Mouse (Mus musculus) hindbrain, embryonic 13.5 days (tissue): ENCODE measurements around the gene Abhd17c. TPM values are rescaled to one million over a fixed set of nuclear protein-coding genes. Genes with fewer than 3 reads are reported as not detected.

ENCODE experiments used
- ATAC-seq: fragments of 200-750 bp; cut with Nextera tagmentation; 2 replicates; pipeline ENCODE4 v1.8.0; 2017; ENCODE audit warnings: moderate TSS enrichment; ENCODE audit not compliant: low FRiP score
- H3K27ac ChIP-seq: fragments of 300-500 bp; sonication (generic); 2 replicates; pipeline ENCODE4 v1.5.1; 2015; ENCODE audit warnings: inconsistent platforms, mild to moderate bottlenecking, moderate library complexity
- H3K27me3 ChIP-seq: fragments of 300-500 bp; sonication (generic); 2 replicates; pipeline ENCODE4 v1.6.1; 2015; ENCODE audit warnings: mild to moderate bottlenecking, inconsistent platforms
- H3K36me3 ChIP-seq: fragments of 300-500 bp; sonication (generic); 2 replicates; pipeline ENCODE4 v1.6.1; 2015; ENCODE audit warnings: mild to moderate bottlenecking, inconsistent platforms
- H3K4me1 ChIP-seq: fragments of 300-500 bp; sonication (generic); replicated peaks from 2 replicates; pipeline ENCODE4 v1.6.1; 2015; ENCODE audit warnings: inconsistent platforms
- H3K4me2 ChIP-seq: fragments of 300-500 bp; sonication (generic); 2 replicates; pipeline ENCODE4 v1.6.1; 2015; ENCODE audit warnings: inconsistent platforms, mild to moderate bottlenecking, moderate library complexity
- H3K4me3 ChIP-seq: fragments of 300-500 bp; sonication (generic); 2 replicates; pipeline ENCODE4 v1.5.1; 2015; ENCODE audit warnings: mild to moderate bottlenecking, inconsistent platforms
- H3K9ac ChIP-seq: fragments of 300-500 bp; sonication (generic); 2 replicates; pipeline ENCODE4 v1.6.1; 2015; ENCODE audit warnings: mild to moderate bottlenecking, inconsistent platforms
- H3K9me3 ChIP-seq: fragments of 300-500 bp; sonication (generic); 2 replicates; pipeline ENCODE4 v1.6.1; 2016; ENCODE audit warnings: inconsistent platforms
- WGBS: fragments of 180-500 bp; shearing (Covaris S2); methylation state at CpG from one replicate; pipeline ENCODE4 v1.1.7; 2015; 5-methylcytosine and 5-hydroxymethylcytosine counted together
- polyA plus RNA-seq: library from polyadenylated mRNA; unstranded; fragments of >200 nt; fragmentation: Nextera tagmentation; extraction: Ambion mirVana; gene quantifications from 2 replicates; pipeline ENCODE4 v1.2.1, GENCODE M21; 2015

Gene Abhd17c
- polyA plus RNA-seq, 1 experiment from 2014 or later, result 25.0 TPM

GRCm38 (mm10) chr7:84168355-84168754 lies 16.7 kb upstream of the Abhd17c start:
- no peak overlapping the region for H3K4me2 ChIP-seq
- no peak for ATAC-seq
- H3K9ac ChIP-seq, result no peak overlapping the region
- 92% methylated on average over 2 of the region's 2 CpGs for WGBS
- no peaks in the 10 kb centered on the region for H3K9me3 ChIP-seq
- H3K36me3 ChIP-seq, result no peaks in the 10 kb centered on the region
- H3K27me3 ChIP-seq, result no peaks in the 10 kb centered on the region
- H3K4me3 ChIP-seq, result no peak overlapping the region
- no peak overlapping the region for H3K27ac ChIP-seq
- H3K4me1 ChIP-seq, result no peaks in the 10 kb centered on the region

- Histone ChIP-seq H3K4me3 (no peak overlapping the region), H3K27me3 (no peaks in the 10 kb centered on the region), H3K4me1 (no peaks in the 10 kb centered on the region), H3K9me3 (no peaks in the 10 kb centered on the region), H3K27ac (no peak overlapping the region), H3K36me3 (no peaks in the 10 kb centered on the region), H3K4me2 (no peak overlapping the region), H3K9ac (no peak overlapping the region)
- WGBS, result 92% methylated on average over 4 of the region's 4 CpGs
- no peak for ATAC-seq
These were observed 15.2 kb upstream of the Abhd17c start for GRCm38 (mm10) chr7:84166721-84167419.

- H3K9ac ChIP-seq, result no peak overlapping the region
- H3K9me3 ChIP-seq, result no peaks in the 10 kb centered on the region
- H3K36me3 ChIP-seq, result no peaks in the 10 kb centered on the region
- H3K4me3 ChIP-seq, result no peak overlapping the region
- no peaks in the 10 kb centered on the region for H3K27me3 ChIP-seq
- no peak for ATAC-seq
- no peaks in the 10 kb centered on the region for H3K4me1 ChIP-seq
- 88% methylated on average over 1 of the region's 1 CpGs for WGBS
- no peak overlapping the region for H3K27ac ChIP-seq
- no peak overlapping the region for H3K4me2 ChIP-seq
These were observed 14.3 kb upstream of the Abhd17c start for GRCm38 (mm10) chr7:84166007-84166406.

GRCm38 (mm10) chr7:84165288-84165687 lies 13.6 kb upstream of the Abhd17c start:
- Histone ChIP-seq H3K4me2 (no peak overlapping the region), H3K27me3 (no peaks in the 10 kb centered on the region), H3K36me3 (no peaks in the 10 kb centered on the region), H3K9me3 (no peaks in the 10 kb centered on the region), H3K4me3 (no peak overlapping the region), H3K4me1 (no peaks in the 10 kb centered on the region), H3K27ac (no peak overlapping the region), H3K9ac (no peak overlapping the region)
- no peak for ATAC-seq
- 64% methylated on average over 3 of the region's 3 CpGs for WGBS

- ATAC-seq, result no peak
- H3K4me3 ChIP-seq, result no peak overlapping the region
- 88% methylated on average over 4 of the region's 4 CpGs for WGBS
- no peaks in the 10 kb centered on the region for H3K9me3 ChIP-seq
- H3K27ac ChIP-seq, result no peak overlapping the region
- H3K4me1 ChIP-seq, result no peaks in the 10 kb centered on the region
- no peaks in the 10 kb centered on the region for H3K27me3 ChIP-seq
- no peaks in the 10 kb centered on the region for H3K36me3 ChIP-seq
- no peak overlapping the region for H3K9ac ChIP-seq
- no peak overlapping the region for H3K4me2 ChIP-seq
These were observed 13.2 kb upstream of the Abhd17c start for GRCm38 (mm10) chr7:84164880-84165279.

- Histone ChIP-seq H3K9me3 (no peaks in the 10 kb centered on the region), H3K27ac (no peak overlapping the region), H3K9ac (no peak overlapping the region), H3K4me2 (no peak overlapping the region), H3K4me1 (no peaks in the 10 kb centered on the region), H3K27me3 (no peaks in the 10 kb centered on the region), H3K4me3 (no peak overlapping the region), H3K36me3 (no peaks in the 10 kb centered on the region)
- ATAC-seq, result no peak
- WGBS, result 87% methylated on average over 2 of the region's 2 CpGs
These were observed 12.7 kb upstream of the Abhd17c start for GRCm38 (mm10) chr7:84164419-84164818.

- Histone ChIP-seq H3K36me3 (no peaks in the 10 kb centered on the region), H3K9ac (no peak overlapping the region), H3K27ac (no peak overlapping the region), H3K4me1 (no peaks in the 10 kb centered on the region), H3K4me2 (no peak overlapping the region), H3K27me3 (no peaks in the 10 kb centered on the region), H3K9me3 (no peaks in the 10 kb centered on the region), H3K4me3 (no peak overlapping the region)
- no peak for ATAC-seq
- WGBS, result 78% methylated on average over 4 of the region's 4 CpGs
These were observed 11.9 kb upstream of the Abhd17c start for GRCm38 (mm10) chr7:84163585-84163984.

GRCm38 (mm10) chr7:84159414-84159813 lies 7.7 kb upstream of the Abhd17c start:
- no peak overlapping the region for H3K4me3 ChIP-seq
- no peak overlapping the region for H3K9ac ChIP-seq
- no peaks in the 10 kb centered on the region for H3K36me3 ChIP-seq
- no peak overlapping the region for H3K27ac ChIP-seq
- no peaks in the 10 kb centered on the region for H3K27me3 ChIP-seq
- H3K4me1 ChIP-seq, result no peaks in the 10 kb centered on the region
- H3K4me2 ChIP-seq, result no peak overlapping the region
- ATAC-seq, result no peak
- no peaks in the 10 kb centered on the region for H3K9me3 ChIP-seq
- WGBS, result 97% methylated on average over 2 of the region's 2 CpGs

- H3K9ac ChIP-seq, result no peak overlapping the region
- H3K4me2 ChIP-seq, result no peak overlapping the region
- 93% methylated on average over 4 of the region's 4 CpGs for WGBS
- ATAC-seq, result no peak
- no peak overlapping the region for H3K4me3 ChIP-seq
- no peaks in the 10 kb centered on the region for H3K27me3 ChIP-seq
- H3K36me3 ChIP-seq, result no peaks in the 10 kb centered on the region
- no peak overlapping the region for H3K27ac ChIP-seq
- H3K9me3 ChIP-seq, result no peaks in the 10 kb centered on the region
- peaks cover 22% of the 10 kb centered on the region for H3K4me1 ChIP-seq
These were observed 2.1 kb upstream of the Abhd17c start for GRCm38 (mm10) chr7:84153821-84154220.

- Histone ChIP-seq H3K9ac (no peak overlapping the region), H3K4me2 (peak overlapping the region; percentile 99), H3K27ac (no peak overlapping the region), H3K9me3 (no peaks in the 10 kb centered on the region), H3K4me3 (no peak overlapping the region), H3K36me3 (no peaks in the 10 kb centered on the region), H3K27me3 (no peaks in the 10 kb centered on the region), H3K4me1 (peaks cover 32% of the 10 kb centered on the region)
- WGBS, result 74% methylated on average over 4 of the region's 4 CpGs
- ATAC-seq, result no peak
These were observed 1.1 kb upstream of the Abhd17c start for GRCm38 (mm10) chr7:84152821-84153220.

- Histone ChIP-seq H3K27me3 (no peaks in the 10 kb centered on the region), H3K4me2 (peak overlapping the region; percentile 99), H3K36me3 (no peaks in the 10 kb centered on the region), H3K4me1 (peaks cover 37% of the 10 kb centered on the region), H3K9me3 (no peaks in the 10 kb centered on the region), H3K27ac (0 out of 2 replicates have a peak overlapping the region, but pooled peaks have one; percentile 97), H3K4me3 (peak overlapping the region; percentile 89), H3K9ac (0 out of 2 replicates have a peak overlapping the region, but pooled peaks have one; percentile 94)
- 60% methylated on average over 6 of the region's 6 CpGs for WGBS
- peak; percentile 36 for ATAC-seq
These were observed 681 bp upstream of the Abhd17c start for GRCm38 (mm10) chr7:84152374-84152773.

- no peaks in the 10 kb centered on the region for H3K36me3 ChIP-seq
- peak overlapping the region; percentile 89 for H3K4me3 ChIP-seq
- peaks cover 41% of the 10 kb centered on the region for H3K4me1 ChIP-seq
- under 1% methylated on average over 40 of the region's 55 CpGs for WGBS
- peak overlapping the region; percentile 97 for H3K27ac ChIP-seq
- no peaks in the 10 kb centered on the region for H3K9me3 ChIP-seq
- H3K27me3 ChIP-seq, result no peaks in the 10 kb centered on the region
- peak overlapping the region; percentile 99 for H3K4me2 ChIP-seq
- peak overlapping the region; percentile 94 for H3K9ac ChIP-seq
- ATAC-seq, result peak; percentile 96
These were observed 254 bp upstream of the Abhd17c start for GRCm38 (mm10) chr7:84151960-84152334.

- H3K27ac ChIP-seq, result peak overlapping the region; percentile 97; the same call in 1 of the 2 replicates
- no peaks in the 10 kb centered on the region for H3K36me3 ChIP-seq
- H3K9me3 ChIP-seq, result no peaks in the 10 kb centered on the region
- peak overlapping the region; percentile 99 for H3K4me2 ChIP-seq
- 12% methylated on average over 13 of the region's 13 CpGs for WGBS
- H3K4me3 ChIP-seq, result peak overlapping the region; percentile 89
- H3K4me1 ChIP-seq, result peaks cover 52% of the 10 kb centered on the region
- H3K27me3 ChIP-seq, result no peaks in the 10 kb centered on the region
- ATAC-seq, result no peak
- peak overlapping the region; percentile 94 for H3K9ac ChIP-seq
These were observed 1.2 kb downstream of the Abhd17c start for GRCm38 (mm10) chr7:84150361-84151000.
